Mouse (Mus musculus) embryonic facial prominence, embryonic 12.5 days (tissue): ENCODE measurements at regions not wholly inside any gene's neighbourhood (a gene's known extent, or its start where the extent isn't known, plus 50 kb on each side); places are given as distances from the start of the nearest gene placed in this dataset.

ENCODE experiments used
- ATAC-seq: fragments of 200-750 bp; cut with Nextera tagmentation; 2 replicates; pipeline ENCODE4 v1.8.0; 2017; ENCODE audit not compliant: insufficient number of reproducible peaks, insufficient read depth, low FRiP score, low TSS enrichment
- H3K27ac ChIP-seq: fragments of 300-500 bp; sonication (generic); 2 replicates; pipeline ENCODE4 v1.5.1; 2016; ENCODE audit warnings: mild to moderate bottlenecking
- H3K27me3 ChIP-seq: fragments of 300-500 bp; sonication (generic); 2 replicates; pipeline ENCODE4 v1.6.1; 2016; ENCODE audit warnings: mild to moderate bottlenecking, moderate library complexity
- H3K36me3 ChIP-seq: fragments of 300-500 bp; sonication (generic); 2 replicates; pipeline ENCODE4 v1.6.1; 2016; ENCODE audit warnings: mild to moderate bottlenecking
- H3K4me1 ChIP-seq: fragments of 300-500 bp; sonication (generic); 2 replicates; pipeline ENCODE4 v1.6.1; 2016
- H3K4me2 ChIP-seq: fragments of 300-500 bp; sonication (generic); replicated peaks from 2 replicates; pipeline ENCODE4 v1.6.1; 2016; ENCODE audit warnings: mild to moderate bottlenecking, moderate library complexity
- H3K4me3 ChIP-seq: fragments of 300-500 bp; sonication (generic); 2 replicates; pipeline ENCODE4 v1.5.1; 2016; ENCODE audit warnings: mild to moderate bottlenecking
- H3K9ac ChIP-seq: fragments of 300-500 bp; sonication (generic); 2 replicates; pipeline ENCODE4 v1.6.1; 2016; ENCODE audit warnings: mild to moderate bottlenecking, moderate library complexity
- H3K9me3 ChIP-seq: fragments of 300-500 bp; sonication (generic); 2 replicates; pipeline ENCODE4 v1.6.1; 2016; ENCODE audit warnings: mild to moderate bottlenecking, moderate library complexity
- WGBS: fragments of 180-500 bp; shearing (Covaris S2); methylation state at CpG from one replicate; pipeline ENCODE4 v1.1.7; 2016; 5-methylcytosine and 5-hydroxymethylcytosine counted together

GRCm38 (mm10) chr3:119919501-119920141, 135.4 kb upstream of the Ptbp2 start:
- no peak overlapping the region for H3K27ac ChIP-seq
- no peak overlapping the region for H3K4me2 ChIP-seq
- H3K27me3 ChIP-seq, result no peaks in the 10 kb centered on the region
- WGBS, result 81% methylated on average over 4 of the region's 4 CpGs
- H3K9ac ChIP-seq, result no peak overlapping the region
- no peaks in the 10 kb centered on the region for H3K36me3 ChIP-seq
- ATAC-seq, result no peak
- H3K4me1 ChIP-seq, result no peaks in the 10 kb centered on the region
- H3K9me3 ChIP-seq, result no peaks in the 10 kb centered on the region
- H3K4me3 ChIP-seq, result no peak overlapping the region

GRCm38 (mm10) chr3:119915984-119916865, 132.0 kb upstream of the Ptbp2 start:
- ATAC-seq, result no peak
- Histone ChIP-seq H3K4me2 (no peak overlapping the region), H3K9me3 (no peaks in the 10 kb centered on the region), H3K4me3 (no peak overlapping the region), H3K27ac (no peak overlapping the region), H3K9ac (no peak overlapping the region), H3K27me3 (no peaks in the 10 kb centered on the region), H3K36me3 (no peaks in the 10 kb centered on the region), H3K4me1 (no peaks in the 10 kb centered on the region)
- 91% methylated on average over 4 of the region's 4 CpGs for WGBS

- Histone ChIP-seq H3K27ac (no peak overlapping the region), H3K4me2 (no peak overlapping the region), H3K4me1 (no peaks in the 10 kb centered on the region)
These were observed 127.3 kb upstream of the Ptbp2 start for GRCm38 (mm10) chr3:119911532-119911931.

GRCm38 (mm10) chr3:119904244-119904643, 120.0 kb upstream of the Ptbp2 start:
- Histone ChIP-seq H3K36me3 (no peaks in the 10 kb centered on the region), H3K4me3 (no peak overlapping the region), H3K27ac (no peak overlapping the region), H3K9me3 (no peaks in the 10 kb centered on the region), H3K4me1 (no peaks in the 10 kb centered on the region), H3K9ac (no peak overlapping the region), H3K4me2 (no peak overlapping the region), H3K27me3 (no peaks in the 10 kb centered on the region)
- WGBS, result 58% methylated on average over 3 of the region's 3 CpGs
- ATAC-seq, result no peak

More at GRCm38 (mm10) chr3:119911532-119911931, 127.3 kb upstream of the Ptbp2 start:
- H3K9me3 ChIP-seq, result no peaks in the 10 kb centered on the region
- H3K27me3 ChIP-seq, result no peaks in the 10 kb centered on the region
- H3K36me3 ChIP-seq, result no peaks in the 10 kb centered on the region
- WGBS, result 24% methylated on average over 6 of the region's 8 CpGs
- H3K9ac ChIP-seq, result no peak overlapping the region
- no peak for ATAC-seq
- no peak overlapping the region for H3K4me3 ChIP-seq

- WGBS, result 84% methylated on average over 3 of the region's 3 CpGs
- no peak overlapping the region for H3K4me2 ChIP-seq
- no peaks in the 10 kb centered on the region for H3K27me3 ChIP-seq
- no peak for ATAC-seq
- H3K36me3 ChIP-seq, result no peaks in the 10 kb centered on the region
- no peak overlapping the region for H3K9ac ChIP-seq
- peaks cover 15% of the 10 kb centered on the region for H3K4me1 ChIP-seq
- H3K9me3 ChIP-seq, result no peaks in the 10 kb centered on the region
- H3K4me3 ChIP-seq, result no peak overlapping the region
- no peak overlapping the region for H3K27ac ChIP-seq
These were observed 110.9 kb upstream of the Ptbp2 start for GRCm38 (mm10) chr3:119895141-119895540.

- Histone ChIP-seq H3K9ac (no peak overlapping the region), H3K4me2 (peak overlapping the region; percentile 54), H3K9me3 (no peaks in the 10 kb centered on the region), H3K4me1 (peaks cover 15% of the 10 kb centered on the region), H3K4me3 (no peak overlapping the region), H3K36me3 (no peaks in the 10 kb centered on the region), H3K27ac (no peak overlapping the region), H3K27me3 (no peaks in the 10 kb centered on the region)
- 36% methylated on average over 10 of the region's 10 CpGs for WGBS
- no peak for ATAC-seq
These were observed 109.8 kb upstream of the Ptbp2 start for GRCm38 (mm10) chr3:119894035-119894434.

GRCm38 (mm10) chr3:119893165-119893910, 109.1 kb upstream of the Ptbp2 start:
- Histone ChIP-seq H3K4me1 (peaks cover 15% of the 10 kb centered on the region), H3K36me3 (no peaks in the 10 kb centered on the region), H3K27ac (no peak overlapping the region), H3K4me3 (peak overlapping the region; percentile 23), H3K9ac (no peak overlapping the region), H3K27me3 (no peaks in the 10 kb centered on the region), H3K4me2 (peak overlapping the region; percentile 54), H3K9me3 (no peaks in the 10 kb centered on the region)
- ATAC-seq, result no peak
- WGBS, result 11% methylated on average over 20 of the region's 20 CpGs

GRCm38 (mm10) chr3:119892533-119893164, 108.4 kb upstream of the Ptbp2 start:
- Histone ChIP-seq H3K27ac (no peak overlapping the region), H3K4me2 (no peak overlapping the region), H3K9me3 (no peaks in the 10 kb centered on the region), H3K4me1 (peaks cover 15% of the 10 kb centered on the region), H3K36me3 (no peaks in the 10 kb centered on the region), H3K9ac (no peak overlapping the region), H3K27me3 (no peaks in the 10 kb centered on the region), H3K4me3 (no peak overlapping the region)
- ATAC-seq, result no peak
- 59% methylated on average over 9 of the region's 9 CpGs for WGBS

GRCm38 (mm10) chr3:119890911-119891310, 106.6 kb upstream of the Ptbp2 start:
- no peak for ATAC-seq
- H3K4me3 ChIP-seq, result no peak overlapping the region
- WGBS, result 74% methylated on average over 4 of the region's 4 CpGs
- no peaks in the 10 kb centered on the region for H3K9me3 ChIP-seq
- H3K36me3 ChIP-seq, result no peaks in the 10 kb centered on the region
- H3K9ac ChIP-seq, result no peak overlapping the region
- peaks cover 15% of the 10 kb centered on the region for H3K4me1 ChIP-seq
- H3K4me2 ChIP-seq, result no peak overlapping the region
- no peak overlapping the region for H3K27ac ChIP-seq
- no peaks in the 10 kb centered on the region for H3K27me3 ChIP-seq

- Histone ChIP-seq H3K4me1 (peaks cover 7% of the 10 kb centered on the region; the same call in 1 of the 2 replicates), H3K9ac (no peak overlapping the region), H3K4me2 (no peak overlapping the region), H3K27ac (no peak overlapping the region), H3K27me3 (no peaks in the 10 kb centered on the region), H3K4me3 (no peak overlapping the region), H3K9me3 (no peaks in the 10 kb centered on the region), H3K36me3 (no peaks in the 10 kb centered on the region)
- 85% methylated on average over 3 of the region's 3 CpGs for WGBS
- ATAC-seq, result no peak
These were observed 104.2 kb upstream of the Ptbp2 start for GRCm38 (mm10) chr3:119888487-119888886.

GRCm38 (mm10) chr3:119876395-119876794, 92.1 kb upstream of the Ptbp2 start:
- Histone ChIP-seq H3K4me3 (no peak overlapping the region), H3K27me3 (no peaks in the 10 kb centered on the region), H3K36me3 (no peaks in the 10 kb centered on the region), H3K9ac (no peak overlapping the region), H3K4me1 (no peaks in the 10 kb centered on the region), H3K27ac (no peak overlapping the region), H3K4me2 (no peak overlapping the region), H3K9me3 (no peaks in the 10 kb centered on the region)
- WGBS, result 54% methylated on average over 5 of the region's 5 CpGs
- no peak for ATAC-seq
